Comparison of ENCODE assay signal across 8 mouse cellular contexts in the genomic region with DNA sequence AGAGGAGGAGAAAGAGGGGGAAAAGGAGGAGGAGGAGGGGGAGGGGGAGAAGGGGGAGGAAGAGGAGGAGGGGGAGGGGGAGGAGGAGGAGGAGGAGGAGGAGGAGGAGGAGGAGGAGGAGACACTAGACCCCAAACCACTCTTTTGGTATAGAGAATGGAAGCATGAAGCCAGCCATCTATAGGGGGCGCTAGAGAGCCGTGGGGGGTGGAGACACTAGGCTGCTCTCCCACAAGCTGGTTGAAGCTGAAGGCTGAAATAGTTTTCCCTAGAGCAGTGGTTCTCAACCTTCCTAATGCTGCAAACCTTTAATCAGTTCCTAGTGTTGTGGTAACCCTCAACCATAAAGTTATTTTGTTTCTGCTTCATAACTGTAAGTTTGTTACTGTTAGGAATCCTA.
A peak's percentile ranks its signal among the peaks of the same experiment; 100 is the strongest.
DNase-seq lines count a peak whose midpoint lies in the region; ATAC-seq and TF ChIP-seq lines count a peak whose summit lies in the region.

No protein-coding gene starts in this region.

- peaks cover 73% of the 10 kb centered on the region for H3K4me1 ChIP-seq in hindbrain, embryonic 10.5 days (replicated peaks)
- peaks cover 38% of the 10 kb centered on the region for H3K4me1 ChIP-seq in hindbrain, embryonic 13.5 days (replicated peaks)
- peaks cover 21% of the 10 kb centered on the region for H3K4me1 ChIP-seq in olfactory bulb, adult 2 months (ENCODE audit: control insufficient read depth, insufficient read depth, low read length)

- 0 out of 2 replicates have a peak, but pooled peaks have one; percentile 11 for TF ChIP-seq CTCF in olfactory bulb, adult 2 months (IDR thresholded peaks at IDR 0.05; ENCODE audit: insufficient read depth, low read depth, low read length)

- H3K36me3 ChIP-seq in hindbrain, embryonic 10.5 days: no peaks in the 10 kb centered on the region
- no peaks in the 10 kb centered on the region for H3K36me3 ChIP-seq in hindbrain, embryonic 13.5 days

- H3K9me3 ChIP-seq in hindbrain, embryonic 10.5 days: no peaks in the 10 kb centered on the region
- H3K9me3 ChIP-seq in hindbrain, embryonic 13.5 days: no peaks in the 10 kb centered on the region

- no peak for ATAC-seq in hindbrain, embryonic 13.5 days (ENCODE audit: low FRiP score)

- intact Hi-C loops in left cerebral cortex, postnatal 25 days (cut with DNase I): no loop called here

- no peak overlapping the region for H3K9ac ChIP-seq in hindbrain, embryonic 13.5 days

- peaks cover 9% of the 10 kb centered on the region; the same call in 1 of the 2 replicates for H3K27me3 ChIP-seq in hindbrain, embryonic 10.5 days (ENCODE audit: insufficient read depth, poor library complexity, severe bottlenecking)
- H3K27me3 ChIP-seq in hindbrain, embryonic 13.5 days: peaks cover 1% of the 10 kb centered on the region; the same call in 1 of the 2 replicates

- H3K4me3 ChIP-seq in hindbrain, embryonic 10.5 days: no peak overlapping the region
- no peak overlapping the region for H3K4me3 ChIP-seq in hindbrain, embryonic 13.5 days
- H3K4me3 ChIP-seq in olfactory bulb, adult 2 months (ENCODE audit: insufficient read depth, low read depth, low read length): no peak overlapping the region

- peak; percentile 52 for DNase-seq in hindbrain, embryonic 10.5 days (ENCODE audit: low spot score)
- peak; percentile 28 to 50 for DNase-seq in B cell, adult 2 months
- DNase-seq in adrenal gland, postnatal 10 days: peak; percentile 66
- peak; percentile 70 for DNase-seq in heart, postnatal 4 days
- DNase-seq in urinary bladder, postnatal 36 days (ENCODE audit: low spot score in 2 of 2): no peak
- no peak for DNase-seq in left cerebral cortex, postnatal 25 days (ENCODE audit: low spot score in 2 of 2)

- WGBS in hindbrain, embryonic 10.5 days: 8% methylated on average over 2 of the region's 2 CpGs
- WGBS in hindbrain, embryonic 13.5 days: 4% methylated on average over 2 of the region's 2 CpGs
- WGBS in olfactory bulb, adult 2 months: 5% methylated on average over 2 of the region's 2 CpGs

- no peak for TF ChIP-seq POLR2A in olfactory bulb, adult 2 months (IDR thresholded peaks at IDR 0.05; ENCODE audit: insufficient read depth, low read depth, low read length)

- no peak overlapping the region for H3K4me2 ChIP-seq in hindbrain, embryonic 13.5 days

- no peak overlapping the region for H3K27ac ChIP-seq in hindbrain, embryonic 10.5 days
- H3K27ac ChIP-seq in hindbrain, embryonic 13.5 days: no peak overlapping the region
- no peak overlapping the region for H3K27ac ChIP-seq in olfactory bulb, adult 2 months (ENCODE audit: insufficient read depth, low read depth, low read length)

Comparison
In these comparisons a context has a peak if more than half of its experiments do, and no peak if none do; other contexts are left out.
1. DNase-seq: peak in hindbrain, embryonic 10.5 days (single experiment), B cell, adult 2 months (2 of 2), adrenal gland, postnatal 10 days (single experiment) and heart, postnatal 4 days (single experiment); none in urinary bladder, postnatal 36 days (0 of 2) and left cerebral cortex, postnatal 25 days (0 of 2).